Mouse (Mus musculus): ENCODE results near the gene Stac2. TPM values are rescaled to one million over a fixed set of nuclear protein-coding genes. Genes with fewer than 3 reads are reported as not detected.
A peak's percentile ranks its signal among the peaks of the same experiment; 100 is the strongest.

The Stac2 gene
- polyA plus RNA-seq (2015; fragmentation: Nextera tagmentation; extraction: Ambion mirVana), result 7.9 and 9.8 TPM in 2 replicates

DNA sequence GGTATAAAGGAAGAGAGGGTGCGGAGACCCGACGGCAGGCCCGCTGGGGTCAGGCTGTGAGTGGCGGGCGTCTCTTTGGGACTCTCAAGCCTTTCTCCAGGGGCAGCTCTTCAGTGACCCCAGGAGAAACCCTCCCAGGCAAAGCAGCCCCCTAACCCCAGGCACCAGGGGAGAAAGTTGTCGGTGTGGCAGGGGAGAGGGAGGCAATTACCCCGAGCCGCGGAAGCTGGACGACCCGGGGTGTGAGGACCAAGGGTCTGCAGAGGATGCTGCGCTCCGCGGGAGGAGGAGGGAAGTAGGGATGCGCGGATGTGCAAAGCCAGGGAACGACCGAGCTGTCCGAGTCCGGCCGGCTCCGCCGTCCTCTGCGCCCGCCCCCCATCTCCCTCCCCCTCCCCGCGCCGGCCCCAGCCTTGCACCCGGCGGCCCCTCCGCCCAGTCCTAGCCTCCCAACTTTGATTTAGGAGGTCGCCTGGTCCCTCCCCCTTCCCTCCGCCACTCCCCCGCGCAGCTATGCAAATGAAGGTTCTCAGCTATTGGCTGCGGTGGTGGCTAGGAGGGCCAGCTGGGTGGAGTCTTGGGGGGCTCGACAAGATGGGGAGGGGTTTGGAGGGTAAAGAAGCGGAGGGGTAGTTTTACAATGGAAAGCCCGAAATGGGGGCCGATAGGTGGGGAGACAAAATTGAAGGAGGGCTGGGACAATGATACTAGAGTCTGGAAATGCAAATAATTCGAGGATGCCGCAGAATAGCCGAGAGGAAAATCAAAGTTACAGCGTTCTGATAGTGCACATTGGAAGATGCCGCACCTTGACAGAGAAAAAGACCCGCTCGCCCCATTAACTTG is at the start of gene Stac2:
Gene Stac2, minus strand, starts transcription at position 474 of the 846 bp plus-strand sequence.
- no peaks in the 10 kb centered on the region for H3K36me3 ChIP-seq (ENCODE audit: control insufficient read depth, insufficient read depth, low read length)
- peaks cover 12% of the 10 kb centered on the region; the same call in 1 of the 2 replicates for H3K4me1 ChIP-seq (ENCODE audit: control insufficient read depth, insufficient read depth, low read depth, low read length)
- ATAC-seq, result peak; percentile 85
- H3K4me2 ChIP-seq (ENCODE audit: low read length), result peak within 1 kb of the TSS; percentile 77
- peaks cover 17% of the 10 kb centered on the region for H3K27me3 ChIP-seq (replicated peaks; ENCODE audit: control insufficient read depth, insufficient read depth, low read length)
- H3K4me3 ChIP-seq (ENCODE audit: low read length), result peak within 1 kb of the TSS; percentile 47
- H3K9me3 ChIP-seq (ENCODE audit: control insufficient read depth, low read length), result no peaks in the 10 kb centered on the region
- WGBS, result under 1% methylated on average over 46 of the region's 48 CpGs
- peak within 1 kb of the TSS; percentile 72 for H3K9ac ChIP-seq (ENCODE audit: low read depth, low read length)
- H3K27ac ChIP-seq (ENCODE audit: low read depth, low read length), result peak within 1 kb of the TSS; percentile 50

DNA sequence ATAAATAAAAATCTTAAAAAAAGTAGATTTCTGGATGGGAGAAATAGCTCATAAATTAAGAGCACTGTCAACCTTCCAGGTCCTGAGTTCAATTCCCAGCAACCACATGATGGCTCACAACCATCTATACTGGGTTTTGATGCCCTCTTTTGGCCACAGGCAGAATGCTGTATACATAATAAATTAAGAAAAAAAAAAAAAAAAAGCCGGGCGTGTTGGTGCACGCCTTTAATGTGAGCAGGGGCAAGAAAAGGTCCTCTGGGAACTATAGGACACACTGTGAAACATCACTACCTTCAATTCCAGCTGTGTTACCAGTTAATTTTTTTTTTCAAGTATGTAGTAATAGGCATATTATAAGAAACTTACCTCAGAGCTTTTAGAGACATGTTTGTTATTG is 48.1 kb upstream of the Stac2 start:
- H3K27ac ChIP-seq (ENCODE audit: low read depth, low read length), result no peak overlapping the region
- ATAC-seq, result no peak
- no peaks in the 10 kb centered on the region for H3K9me3 ChIP-seq (ENCODE audit: control insufficient read depth, low read length)
- no peaks in the 10 kb centered on the region for H3K4me1 ChIP-seq (ENCODE audit: control insufficient read depth, insufficient read depth, low read depth, low read length)
- H3K9ac ChIP-seq (ENCODE audit: low read depth, low read length), result no peak overlapping the region
- 89% methylated on average over 3 of the region's 3 CpGs for WGBS
- peaks cover 23% of the 10 kb centered on the region; the same call in 1 of the 2 replicates for H3K36me3 ChIP-seq (ENCODE audit: control insufficient read depth, insufficient read depth, low read length)
- no peaks in the 10 kb centered on the region for H3K27me3 ChIP-seq (replicated peaks; ENCODE audit: control insufficient read depth, insufficient read depth, low read length)
- H3K4me3 ChIP-seq (ENCODE audit: low read length), result no peak overlapping the region
- H3K4me2 ChIP-seq (ENCODE audit: low read length), result no peak overlapping the region

DNA sequence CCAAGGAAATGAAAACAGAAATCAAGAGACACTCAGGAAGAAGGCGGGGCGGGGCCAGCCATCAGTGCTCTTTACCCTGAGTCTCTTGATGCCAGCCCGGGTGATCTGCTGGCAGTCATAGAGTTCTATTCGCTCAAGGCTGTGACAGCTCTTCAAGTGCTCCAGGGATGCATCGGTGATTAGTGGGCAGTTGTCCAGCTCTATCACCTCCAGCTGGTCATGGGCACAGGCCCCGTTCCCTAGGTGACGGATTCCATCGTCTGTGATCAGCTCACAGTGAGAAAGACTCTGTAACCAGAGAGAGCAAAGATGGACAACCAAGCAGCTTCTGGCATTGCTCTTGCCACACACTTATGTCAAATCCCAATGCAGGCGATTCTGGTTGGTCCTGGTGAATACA is 37.3 kb upstream of the Stac2 start:
- no peak overlapping the region for H3K4me3 ChIP-seq (ENCODE audit: low read length)
- 74% methylated on average over 9 of the region's 9 CpGs for WGBS
- no peaks in the 10 kb centered on the region for H3K27me3 ChIP-seq (replicated peaks; ENCODE audit: control insufficient read depth, insufficient read depth, low read length)
- no peak overlapping the region for H3K4me2 ChIP-seq (ENCODE audit: low read length)
- no peak overlapping the region for H3K9ac ChIP-seq (ENCODE audit: low read depth, low read length)
- H3K27ac ChIP-seq (ENCODE audit: low read depth, low read length), result no peak overlapping the region
- no peaks in the 10 kb centered on the region for H3K4me1 ChIP-seq (ENCODE audit: control insufficient read depth, insufficient read depth, low read depth, low read length)
- no peak for ATAC-seq
- H3K9me3 ChIP-seq (ENCODE audit: control insufficient read depth, low read length), result no peaks in the 10 kb centered on the region
- peaks cover 28% of the 10 kb centered on the region for H3K36me3 ChIP-seq (ENCODE audit: control insufficient read depth, insufficient read depth, low read length)

DNA sequence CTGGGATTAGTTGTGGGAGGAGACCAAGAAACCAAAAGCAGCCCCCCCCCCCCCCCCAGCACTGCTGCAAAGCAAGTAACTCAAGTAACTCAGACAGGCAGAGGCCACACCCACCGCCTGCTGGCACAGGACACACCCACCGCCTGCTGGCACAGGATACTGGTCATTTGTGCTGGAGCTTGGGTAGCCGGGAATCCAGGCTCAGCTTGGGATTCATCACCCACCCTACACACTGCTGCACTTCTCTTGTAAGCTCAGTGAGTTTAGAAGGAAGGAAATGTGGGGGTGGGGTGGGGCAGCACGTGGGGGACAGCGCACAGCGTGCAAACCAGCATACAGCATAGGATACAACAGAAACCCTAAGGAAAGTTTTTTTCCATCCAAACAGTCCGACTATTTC is 35.0 kb upstream of the Stac2 start:
- Histone ChIP-seq H3K36me3 (ENCODE audit: control insufficient read depth, insufficient read depth, low read length) (peaks cover 19% of the 10 kb centered on the region), H3K27me3 (replicated peaks; ENCODE audit: control insufficient read depth, insufficient read depth, low read length) (no peaks in the 10 kb centered on the region), H3K4me2 (ENCODE audit: low read length) (no peak overlapping the region), H3K9me3 (ENCODE audit: control insufficient read depth, low read length) (no peaks in the 10 kb centered on the region), H3K4me1 (ENCODE audit: control insufficient read depth, insufficient read depth, low read depth, low read length) (no peaks in the 10 kb centered on the region), H3K9ac (ENCODE audit: low read depth, low read length) (no peak overlapping the region), H3K27ac (ENCODE audit: low read depth, low read length) (no peak overlapping the region), H3K4me3 (ENCODE audit: low read length) (no peak overlapping the region)
- WGBS, result 54% methylated on average over 7 of the region's 7 CpGs
- no peak for ATAC-seq

DNA sequence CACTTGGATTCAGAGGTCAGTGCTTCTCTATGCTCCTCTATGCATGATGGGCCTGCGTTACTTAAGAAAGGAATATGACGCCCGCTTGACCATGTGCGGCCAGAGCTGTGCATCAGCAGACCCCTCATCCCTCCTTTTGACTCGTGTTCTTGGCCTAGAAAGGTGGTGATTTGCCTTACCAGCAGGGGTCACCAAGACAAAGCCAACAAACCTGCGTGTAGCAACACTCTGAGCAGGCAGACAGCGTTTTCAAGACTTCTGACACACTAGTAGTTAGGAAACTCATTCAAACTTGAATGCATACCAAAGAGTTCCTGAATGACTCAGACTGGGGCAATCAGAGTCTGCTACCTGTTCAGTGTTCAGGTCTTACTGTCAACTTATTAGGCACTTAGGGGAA is 33.3 kb upstream of the Stac2 start:
- 74% methylated on average over 7 of the region's 7 CpGs for WGBS
- peaks cover 10% of the 10 kb centered on the region for H3K36me3 ChIP-seq (ENCODE audit: control insufficient read depth, insufficient read depth, low read length)
- no peak for ATAC-seq

DNA sequence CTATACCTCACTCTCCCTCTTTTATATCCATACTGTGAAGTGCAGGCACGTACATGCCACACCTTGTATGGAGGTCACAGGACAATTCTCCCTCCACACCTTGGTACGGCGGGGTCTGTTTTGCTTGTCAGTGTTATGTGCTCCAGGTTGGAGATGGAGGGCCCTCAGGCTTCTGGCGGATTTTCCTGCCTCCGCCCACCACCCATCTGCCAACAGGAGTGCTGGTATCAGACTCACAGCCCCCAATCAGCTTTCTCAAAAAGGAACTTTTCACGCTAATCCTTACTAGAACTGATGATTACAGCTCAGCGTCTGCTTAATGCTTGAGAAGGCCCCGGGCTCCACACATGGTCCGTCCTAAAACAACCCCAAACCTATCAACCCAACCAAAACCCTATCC is 32.9 kb upstream of the Stac2 start:
- H3K4me3 ChIP-seq (ENCODE audit: low read length), result no peak overlapping the region
- no peak overlapping the region for H3K4me2 ChIP-seq (ENCODE audit: low read length)
- H3K4me1 ChIP-seq (ENCODE audit: control insufficient read depth, insufficient read depth, low read depth, low read length), result no peaks in the 10 kb centered on the region
- H3K27me3 ChIP-seq (replicated peaks; ENCODE audit: control insufficient read depth, insufficient read depth, low read length), result no peaks in the 10 kb centered on the region
- no peak overlapping the region for H3K27ac ChIP-seq (ENCODE audit: low read depth, low read length)
- H3K36me3 ChIP-seq (ENCODE audit: control insufficient read depth, insufficient read depth, low read length), result peaks cover 6% of the 10 kb centered on the region; the same call in 1 of the 2 replicates
- H3K9me3 ChIP-seq (ENCODE audit: control insufficient read depth, low read length), result no peaks in the 10 kb centered on the region
- H3K9ac ChIP-seq (ENCODE audit: low read depth, low read length), result no peak overlapping the region
- WGBS, result 95% methylated on average over 9 of the region's 9 CpGs
- no peak for ATAC-seq

More for the DNA sequence above, 33.3 kb upstream of the Stac2 start:
- H3K27me3 ChIP-seq (replicated peaks; ENCODE audit: control insufficient read depth, insufficient read depth, low read length), result no peaks in the 10 kb centered on the region
- no peak overlapping the region for H3K4me2 ChIP-seq (ENCODE audit: low read length)
- no peak overlapping the region for H3K9ac ChIP-seq (ENCODE audit: low read depth, low read length)
- H3K4me1 ChIP-seq (ENCODE audit: control insufficient read depth, insufficient read depth, low read depth, low read length), result no peaks in the 10 kb centered on the region
- H3K9me3 ChIP-seq (ENCODE audit: control insufficient read depth, low read length), result no peaks in the 10 kb centered on the region
- no peak overlapping the region for H3K27ac ChIP-seq (ENCODE audit: low read depth, low read length)
- H3K4me3 ChIP-seq (ENCODE audit: low read length), result no peak overlapping the region

DNA sequence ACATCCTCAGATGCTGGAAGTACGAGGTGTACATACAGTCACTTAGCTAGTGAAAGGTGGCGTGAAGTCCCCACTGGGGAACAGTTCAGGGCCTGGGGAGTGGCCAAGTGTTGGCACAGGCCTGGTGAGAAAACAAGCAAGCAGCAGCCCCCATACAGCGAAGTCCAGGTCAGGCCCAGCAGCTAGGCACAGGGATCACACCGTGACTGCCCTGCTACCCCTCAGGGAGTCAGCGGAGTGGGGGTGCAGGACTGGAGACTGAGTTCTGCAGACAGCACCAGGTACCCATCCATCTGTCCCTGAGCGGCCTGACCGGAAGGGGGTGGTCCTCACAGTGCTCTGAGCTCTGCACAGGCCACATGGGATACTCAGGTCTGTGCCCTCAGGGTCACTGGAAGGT is 29.5 kb upstream of the Stac2 start:
- 81% methylated on average over 7 of the region's 7 CpGs for WGBS
- ATAC-seq, result no peak
- no peaks in the 10 kb centered on the region for H3K27me3 ChIP-seq (replicated peaks; ENCODE audit: control insufficient read depth, insufficient read depth, low read length)
- H3K36me3 ChIP-seq (ENCODE audit: control insufficient read depth, insufficient read depth, low read length), result peaks cover 2% of the 10 kb centered on the region; the same call in 1 of the 2 replicates
- H3K4me1 ChIP-seq (ENCODE audit: control insufficient read depth, insufficient read depth, low read depth, low read length), result no peaks in the 10 kb centered on the region
- H3K4me3 ChIP-seq (ENCODE audit: low read length), result no peak overlapping the region
- no peak overlapping the region for H3K27ac ChIP-seq (ENCODE audit: low read depth, low read length)
- H3K9me3 ChIP-seq (ENCODE audit: control insufficient read depth, low read length), result no peaks in the 10 kb centered on the region
- no peak overlapping the region for H3K4me2 ChIP-seq (ENCODE audit: low read length)
- H3K9ac ChIP-seq (ENCODE audit: low read depth, low read length), result no peak overlapping the region

DNA sequence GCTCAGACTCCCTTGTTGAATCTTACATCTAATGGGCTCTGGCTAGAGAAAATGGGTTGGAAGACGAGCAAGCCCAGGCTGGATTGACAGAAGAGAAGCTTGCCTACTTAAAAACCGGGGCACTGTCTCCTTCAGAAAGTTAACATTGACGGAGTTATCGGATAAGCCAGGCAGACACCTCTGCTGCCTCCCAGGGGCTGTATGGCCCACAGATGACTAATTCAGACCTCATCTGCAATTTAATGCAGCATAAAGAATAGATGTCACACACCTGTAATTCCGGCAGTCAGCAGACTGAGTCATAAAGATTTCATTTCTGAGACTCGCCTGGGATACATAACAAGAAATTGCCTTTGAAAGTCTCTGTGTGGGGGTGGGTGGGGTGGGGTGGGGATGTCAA is 27.2 kb upstream of the Stac2 start:
- H3K4me1 ChIP-seq (ENCODE audit: control insufficient read depth, insufficient read depth, low read depth, low read length), result no peaks in the 10 kb centered on the region
- H3K4me2 ChIP-seq (ENCODE audit: low read length), result no peak overlapping the region
- H3K27me3 ChIP-seq (replicated peaks; ENCODE audit: control insufficient read depth, insufficient read depth, low read length), result no peaks in the 10 kb centered on the region
- no peaks in the 10 kb centered on the region for H3K36me3 ChIP-seq (ENCODE audit: control insufficient read depth, insufficient read depth, low read length)
- no peak overlapping the region for H3K4me3 ChIP-seq (ENCODE audit: low read length)
- H3K9ac ChIP-seq (ENCODE audit: low read depth, low read length), result no peak overlapping the region
- H3K27ac ChIP-seq (ENCODE audit: low read depth, low read length), result no peak overlapping the region
- no peaks in the 10 kb centered on the region for H3K9me3 ChIP-seq (ENCODE audit: control insufficient read depth, low read length)
- ATAC-seq, result no peak
- WGBS, result 67% methylated on average over 6 of the region's 6 CpGs

DNA sequence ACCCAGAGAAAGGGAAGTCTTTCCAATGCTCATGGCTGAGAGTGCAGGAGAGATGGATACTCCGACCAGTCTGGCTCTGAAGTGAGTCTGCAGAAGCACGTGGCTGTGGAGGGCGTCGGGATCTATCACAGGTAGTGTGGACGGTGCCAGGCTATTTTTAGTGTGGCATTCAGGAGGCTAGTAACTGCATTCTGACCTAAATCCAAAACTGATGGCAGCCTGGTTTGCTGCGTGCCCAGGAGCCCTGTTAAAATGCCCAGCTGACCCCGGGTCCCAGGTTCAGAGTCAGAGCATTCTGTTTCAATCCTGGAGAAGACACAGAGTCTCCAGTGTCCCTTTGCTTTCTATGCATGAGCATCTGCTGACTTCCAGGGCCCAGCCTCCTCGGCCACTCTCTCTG is 23.8 kb upstream of the Stac2 start:
- Histone ChIP-seq H3K4me3 (ENCODE audit: low read length) (no peak overlapping the region), H3K9ac (ENCODE audit: low read depth, low read length) (no peak overlapping the region), H3K27ac (ENCODE audit: low read depth, low read length) (no peak overlapping the region), H3K27me3 (replicated peaks; ENCODE audit: control insufficient read depth, insufficient read depth, low read length) (no peaks in the 10 kb centered on the region), H3K9me3 (ENCODE audit: control insufficient read depth, low read length) (no peaks in the 10 kb centered on the region), H3K4me1 (ENCODE audit: control insufficient read depth, insufficient read depth, low read depth, low read length) (peaks cover 3% of the 10 kb centered on the region), H3K36me3 (ENCODE audit: control insufficient read depth, insufficient read depth, low read length) (no peaks in the 10 kb centered on the region), H3K4me2 (ENCODE audit: low read length) (no peak overlapping the region)
- no peak for ATAC-seq
- 83% methylated on average over 8 of the region's 8 CpGs for WGBS

All from hindbrain, embryonic 16.5 days (tissue).